Mouse (Mus musculus): ENCODE results near the gene Trappc13. TPM values are rescaled to one million over a fixed set of nuclear protein-coding genes. Genes with fewer than 3 reads are reported as not detected.

Trappc13 gene
- polyA plus RNA-seq, 1 experiment from 2014 or later, result 82.2 TPM

- H3K4me1 ChIP-seq (ENCODE audit: control insufficient read depth, insufficient read depth, low read length), result no peaks in the 10 kb centered on the region
- no peaks in the 10 kb centered on the region for H3K9me3 ChIP-seq (replicated peaks; ENCODE audit: control insufficient read depth, low read length)
- 93% methylated on average over 7 of the region's 7 CpGs for WGBS
- DNase-seq (ENCODE audit: low spot score) (no peak), ATAC-seq (replicated peaks; ENCODE audit: insufficient number of reproducible peaks, low FRiP score, low TSS enrichment, low read depth) (no peak)
- H3K27me3 ChIP-seq (ENCODE audit: control insufficient read depth, insufficient read depth, low read length), result no peaks in the 10 kb centered on the region
- H3K27ac ChIP-seq (replicated peaks; ENCODE audit: low read depth, low read length), result no peak overlapping the region
- no peaks in the 10 kb centered on the region for H3K36me3 ChIP-seq (replicated peaks; ENCODE audit: control insufficient read depth, insufficient read depth, low read depth, low read length)
- H3K4me2 ChIP-seq (ENCODE audit: low read depth, low read length), result no peak overlapping the region
- no peak overlapping the region for H3K4me3 ChIP-seq (ENCODE audit: low read depth, low read length)
- H3K9ac ChIP-seq (replicated peaks; ENCODE audit: low read length), result no peak overlapping the region
Observed at GRCm38 (mm10) chr13:104097190-104097589, 81.1 kb downstream of the Trappc13 start.

DNA sequence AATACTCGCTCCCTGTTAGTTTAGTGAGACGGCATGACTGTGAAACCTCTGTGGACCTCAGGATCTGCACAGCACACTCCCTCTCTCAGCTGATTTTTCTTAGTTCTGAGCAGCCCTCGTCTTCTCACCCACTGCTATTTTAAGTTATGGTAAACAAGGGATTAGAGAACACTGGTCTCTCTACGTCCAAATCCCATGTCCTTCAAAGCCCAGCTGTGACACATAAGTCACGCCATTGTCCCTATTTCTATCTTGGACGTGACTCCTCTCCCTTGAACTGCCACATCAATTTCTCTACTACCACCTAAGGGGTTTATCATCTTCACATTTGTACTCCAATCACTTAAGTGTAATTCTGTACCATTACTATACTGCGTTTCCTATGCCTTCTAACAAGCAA lies 82.3 kb downstream of the Trappc13 start:
- Histone ChIP-seq H3K27ac (replicated peaks; ENCODE audit: low read depth, low read length) (no peak overlapping the region), H3K4me2 (ENCODE audit: low read depth, low read length) (no peak overlapping the region), H3K9ac (replicated peaks; ENCODE audit: low read length) (no peak overlapping the region), H3K4me3 (ENCODE audit: low read depth, low read length) (no peak overlapping the region), H3K36me3 (replicated peaks; ENCODE audit: control insufficient read depth, insufficient read depth, low read depth, low read length) (no peaks in the 10 kb centered on the region), H3K4me1 (ENCODE audit: control insufficient read depth, insufficient read depth, low read length) (no peaks in the 10 kb centered on the region), H3K27me3 (ENCODE audit: control insufficient read depth, insufficient read depth, low read length) (no peaks in the 10 kb centered on the region), H3K9me3 (replicated peaks; ENCODE audit: control insufficient read depth, low read length) (no peaks in the 10 kb centered on the region)
- ATAC-seq (replicated peaks; ENCODE audit: insufficient number of reproducible peaks, low FRiP score, low TSS enrichment, low read depth) (no peak), DNase-seq (ENCODE audit: low spot score) (no peak)
- WGBS, result 62% methylated on average over 7 of the region's 7 CpGs

GRCm38 (mm10) chr13:104094531-104095385 lies 83.5 kb downstream of the Trappc13 start:
- ATAC-seq (replicated peaks; ENCODE audit: insufficient number of reproducible peaks, low FRiP score, low TSS enrichment, low read depth), result no peak
- WGBS, result 79% methylated on average over 11 of the region's 11 CpGs

More at GRCm38 (mm10) chr13:104094531-104095385, 83.5 kb downstream of the Trappc13 start:
- Histone ChIP-seq H3K9me3 (replicated peaks; ENCODE audit: control insufficient read depth, low read length) (no peaks in the 10 kb centered on the region), H3K9ac (replicated peaks; ENCODE audit: low read length) (no peak overlapping the region), H3K36me3 (replicated peaks; ENCODE audit: control insufficient read depth, insufficient read depth, low read depth, low read length) (no peaks in the 10 kb centered on the region), H3K27me3 (ENCODE audit: control insufficient read depth, insufficient read depth, low read length) (no peaks in the 10 kb centered on the region), H3K4me3 (ENCODE audit: low read depth, low read length) (no peak overlapping the region), H3K4me1 (ENCODE audit: control insufficient read depth, insufficient read depth, low read length) (no peaks in the 10 kb centered on the region), H3K27ac (replicated peaks; ENCODE audit: low read depth, low read length) (no peak overlapping the region), H3K4me2 (ENCODE audit: low read depth, low read length) (no peak overlapping the region)
- DNase-seq (ENCODE audit: low spot score), result no peak

Other genes with a start within 250 kb of the Trappc13 start
- gene Nln, start 68.9 kb downstream of the Trappc13 start, polyA plus RNA-seq (2014; fragmentation: Nextera tagmentation; extraction: Ambion mirVana), result 24.3 and 25.2 TPM in 2 replicates
- gene Sgtb, start 68.7 kb downstream of the Trappc13 start, polyA plus RNA-seq (2014; fragmentation: Nextera tagmentation; extraction: Ambion mirVana), result 13.5 and 13.8 TPM in 2 replicates
- gene Trim23, start 328 bp upstream of the Trappc13 start, polyA plus RNA-seq (2014; fragmentation: Nextera tagmentation; extraction: Ambion mirVana), result 26.7 and 28.4 TPM in 2 replicates
- 84.3 and 100 TPM in 2 replicates for gene Cenpk, start 50.1 kb upstream of the Trappc13 start, polyA plus RNA-seq (2014; fragmentation: Nextera tagmentation; extraction: Ambion mirVana)
- 15.4 and 19.3 TPM in 2 replicates for gene Ppwd1, start 50.4 kb upstream of the Trappc13 start, polyA plus RNA-seq (2014; fragmentation: Nextera tagmentation; extraction: Ambion mirVana)
- 3.1 and 3.7 TPM in 2 replicates for gene Adamts6, start 109.4 kb upstream of the Trappc13 start, polyA plus RNA-seq (2014; fragmentation: Nextera tagmentation; extraction: Ambion mirVana)